In genomic region chr6:59445101-59445503, GRCm38 (mm10) we compare ENCODE assay signal across 19 mouse cellular contexts. TPM values are rescaled to one million over a fixed set of nuclear protein-coding genes. Genes with fewer than 3 reads are reported as not detected.
A peak's percentile ranks its signal among the peaks of the same experiment; 100 is the strongest.
DNase-seq lines count a peak whose midpoint lies in the region; ATAC-seq and TF ChIP-seq lines count a peak whose summit lies in the region.
"Had no signal": no experiment of that assay in that cellular context is flagged by ENCODE, and none has a peak within 500 bp of the region (broad histone marks: within the 10 kb centered on the region; RNA-seq: fewer than 3 reads in every experiment).

No protein-coding gene starts in this region.

- H3ac ChIP-seq in C2C12 (ENCODE audit: control insufficient read depth, insufficient read length, low read depth) = no peak overlapping the region

- no peak overlapping the region for H3K4me2 ChIP-seq in forebrain, embryonic 11.5 days (ENCODE audit: low read depth, low read length, severe bottlenecking)
- H3K4me2 ChIP-seq: hindbrain, embryonic 15.5 days; limb, embryonic 13.5 days; liver, embryonic 15.5 days had no signal

- WGBS in forebrain, embryonic 11.5 days = 85% methylated on average over 3 of the region's 3 CpGs

- intact Hi-C loops in left cerebral cortex, postnatal 4 days (cut with DNase I) = no loop called here
- intact Hi-C loops in left cerebral cortex, postnatal 36 days (cut with DNase I) = no loop called here

- ATAC-seq in forebrain, embryonic 11.5 days (replicated peaks; ENCODE audit: low FRiP score) = no peak
- ATAC-seq: CD4-positive, CD25-positive, alpha-beta regulatory T cell, adult 4 months; forebrain, embryonic 16.5 days; midbrain, embryonic 16.5 days had no signal

- H3K79me3 ChIP-seq in C2C12 (ENCODE audit: low read depth) = no peaks in the 10 kb centered on the region

- no peak overlapping the region for H3K4me3 ChIP-seq in C2C12 (ENCODE audit: insufficient read depth, poor library complexity, severe bottlenecking)
- no peak overlapping the region for H3K4me3 ChIP-seq in forebrain, embryonic 11.5 days (ENCODE audit: low read depth, low read length)
- H3K4me3 ChIP-seq: hindbrain, embryonic 15.5 days; limb, embryonic 13.5 days; liver, embryonic 15.5 days; megakaryocyte, embryonic 14.5 days had no signal

- H3K27ac ChIP-seq in forebrain, embryonic 11.5 days (ENCODE audit: low read depth, low read length) = no peak overlapping the region
- H3K27ac ChIP-seq: hindbrain, embryonic 15.5 days; limb, embryonic 13.5 days; liver, embryonic 15.5 days had no signal

- no peaks in the 10 kb centered on the region for H3K9me3 ChIP-seq in forebrain, embryonic 11.5 days (ENCODE audit: control insufficient read depth, low read length)
- H3K9me3 ChIP-seq: G1E; hindbrain, embryonic 15.5 days; limb, embryonic 13.5 days; liver, embryonic 15.5 days; megakaryocyte, embryonic 14.5 days had no signal

- DNase-seq in left cerebral cortex, postnatal 4 days = peak; percentile 46
- no peak for DNase-seq in left cerebral cortex, postnatal 36 days (ENCODE audit: low spot score in 2 of 2)
- peak; percentile 42 for DNase-seq in cerebellum, adult 11 months
- DNase-seq in cerebellum, postnatal 14 days = peak; percentile 78 to 80
- no peak for DNase-seq in kidney, adult 9 months
- DNase-seq in forebrain, embryonic 11.5 days (ENCODE audit: low spot score) = no peak
- DNase-seq: adrenal gland, adult 2 months; kidney, adult 11 months; spleen, adult 18-20 months; thymus, adult 18-20 months had no signal

- H3K79me2 ChIP-seq in C2C12 (ENCODE audit: control insufficient read depth, insufficient read depth) = no peaks in the 10 kb centered on the region

- no peaks in the 10 kb centered on the region for H3K27me3 ChIP-seq in C2C12 (ENCODE audit: control insufficient read depth, insufficient read depth, insufficient read length)
- no peaks in the 10 kb centered on the region for H3K27me3 ChIP-seq in forebrain, embryonic 11.5 days (ENCODE audit: control insufficient read depth, insufficient read depth, low read length)
- H3K27me3 ChIP-seq: hindbrain, embryonic 15.5 days; limb, embryonic 13.5 days; liver, embryonic 15.5 days; megakaryocyte, embryonic 14.5 days had no signal

- H3K4me1 ChIP-seq in forebrain, embryonic 11.5 days (replicated peaks; ENCODE audit: control insufficient read depth, insufficient read depth, low read length) = no peaks in the 10 kb centered on the region
- H3K4me1 ChIP-seq: hindbrain, embryonic 15.5 days; limb, embryonic 13.5 days; liver, embryonic 15.5 days; megakaryocyte, embryonic 14.5 days had no signal

- no peak overlapping the region for H3K9ac ChIP-seq in forebrain, embryonic 11.5 days (ENCODE audit: low read length)
- H3K9ac ChIP-seq: hindbrain, embryonic 15.5 days; limb, embryonic 13.5 days; liver, embryonic 15.5 days had no signal

- no peak for TF ChIP-seq CTCF in C2C12 (IDR thresholded peaks at IDR 0.05; ENCODE audit: control insufficient read depth, insufficient read depth, insufficient read length)

- no peaks in the 10 kb centered on the region for H3K36me3 ChIP-seq in C2C12 (ENCODE audit: control insufficient read depth, insufficient read depth)
- no peaks in the 10 kb centered on the region for H3K36me3 ChIP-seq in forebrain, embryonic 11.5 days (ENCODE audit: control insufficient read depth, insufficient read depth, low read length)
- H3K36me3 ChIP-seq: G1E; hindbrain, embryonic 15.5 days; limb, embryonic 13.5 days; liver, embryonic 15.5 days had no signal

TF ChIP-seq in C2C12, 6 proteins besides CTCF, POLR2A, EP300 and RAD21:
- peak; percentile 80 for TF ChIP-seq MYOD1 (IDR thresholded peaks at IDR 0.05; ENCODE audit: control insufficient read depth, insufficient read length, low read depth)
- TF ChIP-seq MYOG (IDR thresholded peaks at IDR 0.05; ENCODE audit: control insufficient read depth, extremely low read depth, insufficient read length) = no peak
- no peak for TF ChIP-seq USF1 (IDR thresholded peaks at IDR 0.05; ENCODE audit: low read depth)

RNA-seq across cellular contexts. Expression of gene Gprin3, which starts 19.0 kb away (rescaled TPM):
- 10 to 100 TPM; 16.8 to 18.7 TPM for total RNA-seq in left cerebral cortex, postnatal 4 days (2021)
- total RNA-seq in left cerebral cortex, postnatal 36 days (2021) = 10 to 100 TPM; 11.1 to 13.8 TPM
- 0.32 TPM for polyA plus RNA-seq in C2C12 (2012; fragmentation: generic; extraction: Trizol)
- polyA plus RNA-seq in forebrain, embryonic 11.5 days (2014; fragmentation: Nextera tagmentation; extraction: Ambion mirVana) = 0.12 and 0.16 TPM in 2 replicates
- polyA plus RNA-seq: G1E had no signal

Comparison
In these comparisons a context has a peak if more than half of its experiments do, and no peak if none do; other contexts are left out.
1. DNase-seq: peak in left cerebral cortex, postnatal 4 days (single experiment), cerebellum, adult 11 months (single experiment) and cerebellum, postnatal 14 days (2 of 2); none in left cerebral cortex, postnatal 36 days (0 of 2), kidney, adult 9 months (single experiment) and forebrain, embryonic 11.5 days (single experiment).